Mouse (Mus musculus): ENCODE results near the gene Irf9. TPM values are rescaled to one million over a fixed set of nuclear protein-coding genes. Genes with fewer than 3 reads are reported as not detected.

Irf9 gene
- polyA plus RNA-seq, 1 experiment from 2014 or later, result 57.2 TPM

DNA sequence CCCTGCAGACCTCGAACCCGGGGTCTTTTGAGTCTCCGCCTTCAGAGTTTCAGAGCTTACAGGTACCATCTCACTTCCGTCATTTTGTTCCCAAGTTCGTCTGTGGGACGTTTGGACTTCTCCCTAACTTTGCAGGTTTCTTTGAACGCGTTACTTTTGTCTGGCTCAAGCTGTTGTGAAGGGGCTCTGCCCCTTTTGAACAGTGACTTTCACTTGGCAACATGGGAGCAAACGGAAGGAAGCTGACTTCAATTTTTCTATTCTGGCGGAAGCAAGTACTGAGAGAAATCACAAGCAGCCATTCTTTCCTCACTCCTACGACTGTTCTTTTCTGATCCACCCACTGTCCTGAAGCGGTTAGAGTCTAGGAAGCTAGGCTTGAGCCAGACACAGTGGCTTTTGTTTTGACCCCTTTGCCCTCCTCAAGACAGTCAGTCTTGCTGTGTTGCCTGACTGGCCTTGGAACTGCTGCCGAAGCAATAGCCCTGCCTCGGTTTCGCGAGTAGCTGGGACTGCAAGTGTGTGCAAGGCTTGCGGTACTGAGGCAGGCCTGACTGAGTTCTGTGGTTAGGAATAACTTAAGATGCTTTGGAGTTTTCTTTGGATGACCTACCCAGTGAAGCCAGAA is 41.0 kb downstream of the Irf9 start:
- Histone ChIP-seq H3K27ac (peak overlapping the region; percentile 75), H3K79me2 (ENCODE audit: inconsistent target) (peaks cover 63% of the 10 kb centered on the region), H3K4me3 (ENCODE audit: inconsistent target) (peak overlapping the region; percentile 89), H3K36me3 (ENCODE audit: inconsistent target) (peaks cover 22% of the 10 kb centered on the region)
- 10% methylated on average over 17 of the region's 17 CpGs for WGBS (ENCODE audit: missing documents)

DNA sequence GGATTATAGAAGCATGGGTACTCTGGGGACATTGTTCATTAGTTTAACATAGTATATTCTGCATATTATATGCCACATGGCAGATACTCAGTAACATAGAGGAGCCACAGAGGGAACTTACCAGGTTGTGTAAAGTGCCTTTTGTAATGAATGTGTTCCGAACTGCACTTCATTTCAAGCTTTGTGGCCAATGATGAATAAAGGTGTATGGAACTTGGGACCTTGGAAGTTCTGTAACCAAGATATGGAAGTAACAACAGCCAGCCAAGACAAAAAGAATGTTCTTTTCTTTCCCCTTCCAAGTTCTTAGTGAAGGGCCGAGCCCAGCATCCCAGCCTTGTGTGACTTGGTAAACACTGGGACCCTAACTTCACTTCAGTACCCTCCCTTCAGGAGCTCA is 46.5 kb downstream of the Irf9 start, which contains the start of gene Tssk4:
Gene Tssk4, plus strand, starts transcription at position 301 of the 400 bp plus-strand sequence.
- Histone ChIP-seq H3K4me3 (ENCODE audit: inconsistent target) (no peak within 1 kb of the TSS), H3K36me3 (ENCODE audit: inconsistent target) (no peaks in the 10 kb centered on the region), H3K79me2 (ENCODE audit: inconsistent target) (peaks cover 18% of the 10 kb centered on the region), H3K27ac (no peak within 1 kb of the TSS)
- 95% methylated on average over 2 of the region's 2 CpGs for WGBS (ENCODE audit: missing documents)

DNA sequence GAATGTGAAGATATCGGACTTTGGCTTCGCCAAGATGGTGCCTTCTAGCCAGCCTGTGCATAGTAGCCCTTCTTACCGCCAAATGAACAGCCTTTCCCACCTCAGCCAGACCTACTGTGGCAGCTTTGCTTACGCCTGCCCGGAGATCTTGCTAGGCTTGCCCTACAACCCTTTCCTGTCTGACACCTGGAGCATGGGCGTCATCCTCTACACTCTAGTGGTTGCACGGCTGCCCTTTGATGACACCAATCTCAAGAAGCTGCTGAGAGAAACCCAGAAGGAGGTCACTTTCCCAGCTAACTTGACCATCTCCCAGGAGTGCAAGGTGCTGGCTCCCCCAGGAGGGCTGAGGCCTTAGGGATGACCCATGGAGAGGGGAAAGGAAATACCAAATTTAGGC is 48.2 kb downstream of the Irf9 start:
- no peaks in the 10 kb centered on the region for H3K36me3 ChIP-seq (ENCODE audit: inconsistent target)
- H3K27ac ChIP-seq, result no peak overlapping the region
- H3K79me2 ChIP-seq (ENCODE audit: inconsistent target), result peaks cover 1% of the 10 kb centered on the region; the same call in 1 of the 2 replicates
- no peak overlapping the region for H3K4me3 ChIP-seq (ENCODE audit: inconsistent target)
- 92% methylated on average over 7 of the region's 7 CpGs for WGBS (ENCODE audit: missing documents)

DNA sequence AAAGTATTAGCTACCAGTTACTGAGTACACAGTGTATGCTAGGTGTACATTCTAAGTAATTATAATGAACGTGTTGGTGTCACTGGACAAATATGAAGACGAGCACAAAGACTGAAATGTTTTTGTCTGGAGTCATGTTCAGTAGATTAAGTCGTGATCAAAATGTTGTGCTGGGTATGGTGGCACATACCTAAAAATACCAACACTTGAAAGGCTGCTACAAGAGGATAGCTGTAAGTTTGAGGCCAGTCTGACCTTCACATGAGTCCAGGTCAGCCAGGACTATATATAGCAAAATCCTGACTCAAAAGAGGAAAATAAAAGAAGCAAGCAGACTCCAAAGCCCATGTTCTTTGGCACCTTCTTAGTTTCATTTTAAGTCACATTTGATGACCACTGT is 53.6 kb downstream of the Irf9 start:
- no peaks in the 10 kb centered on the region for H3K79me2 ChIP-seq (ENCODE audit: inconsistent target)
- H3K27ac ChIP-seq, result no peak overlapping the region
- 85% methylated on average over 3 of the region's 3 CpGs for WGBS (ENCODE audit: missing documents)
- 0 out of 2 replicates have a peak, but pooled peaks cover 12% of the 10 kb centered on the region for H3K36me3 ChIP-seq (ENCODE audit: inconsistent target)
- H3K4me3 ChIP-seq (ENCODE audit: inconsistent target), result no peak overlapping the region

DNA sequence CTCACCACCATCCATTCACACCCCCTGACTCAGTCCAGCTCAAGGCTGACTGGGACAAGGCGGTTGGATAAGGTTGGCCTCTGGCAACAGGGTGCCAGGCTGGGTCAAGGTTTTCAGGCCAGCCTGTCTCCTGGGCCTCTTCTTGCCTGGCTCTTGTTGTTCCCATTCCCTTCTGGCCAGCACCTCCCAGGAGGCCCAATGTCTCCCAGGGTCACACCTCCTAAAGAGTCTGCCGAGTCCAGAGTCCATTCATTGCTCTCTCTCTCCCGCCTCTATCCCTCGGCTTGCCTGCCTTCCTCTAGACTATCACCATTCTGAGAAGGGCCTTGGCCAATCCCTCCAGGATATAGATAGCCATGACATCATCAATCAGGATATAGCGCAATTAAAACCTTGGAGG is 54.6 kb downstream of the Irf9 start:
- Histone ChIP-seq H3K27ac (no peak overlapping the region), H3K4me3 (ENCODE audit: inconsistent target) (no peak overlapping the region), H3K36me3 (ENCODE audit: inconsistent target) (peaks cover 20% of the 10 kb centered on the region), H3K79me2 (ENCODE audit: inconsistent target) (no peaks in the 10 kb centered on the region)
- 96% methylated on average over 5 of the region's 5 CpGs for WGBS (ENCODE audit: missing documents)

Other genes with a start within 250 kb of the Irf9 start
- 25.0 to 28.5 TPM (median 26.3 TPM) in 3 replicates for gene Dhrs4, start 124.8 kb upstream of the Irf9 start, polyA plus RNA-seq (2018)
- 0.04 to 0.05 TPM in 2 of 3 replicates, not detected in the other for gene Carmil3, start 112.9 kb upstream of the Irf9 start, polyA plus RNA-seq (2018)
- gene Cpne6, start 93.1 kb upstream of the Irf9 start, polyA plus RNA-seq (2018), result not detected in 3 replicates
- not detected in 3 replicates for gene Nrl, start 78.6 kb upstream of the Irf9 start, polyA plus RNA-seq (2018)
- gene Pck2, start 63.3 kb upstream of the Irf9 start, polyA plus RNA-seq (2018), result 5.9 to 15.5 TPM (median 7.9 TPM) in 3 replicates
- 44.4 to 59.1 TPM (median 44.6 TPM) in 3 replicates for gene Dcaf11, start 43.6 kb upstream of the Irf9 start, polyA plus RNA-seq (2018)
- 0.86 TPM in 1 of 3 replicates, not detected in the others for gene A730061H03Rik, start 43.2 kb upstream of the Irf9 start, polyA plus RNA-seq (2018)
- not detected in 3 replicates for gene Fitm1, start 28.0 kb upstream of the Irf9 start, polyA plus RNA-seq (2018)
- 213 to 335 TPM (median 292 TPM) in 3 replicates for gene Psme1, start 25.4 kb upstream of the Irf9 start, polyA plus RNA-seq (2018)
- gene Emc9, start 18.3 kb upstream of the Irf9 start, polyA plus RNA-seq (2018), result 11.9 to 22.1 TPM (median 17.9 TPM) in 3 replicates
- 172 to 350 TPM (median 300 TPM) in 3 replicates for gene Psme2, start 12.5 kb upstream of the Irf9 start, polyA plus RNA-seq (2018)
- 16.3 to 31.6 TPM (median 19.7 TPM) in 3 replicates for gene Rnf31, start 11.9 kb upstream of the Irf9 start, polyA plus RNA-seq (2018)
- not detected in 3 replicates for gene Rec8, start 14.5 kb downstream of the Irf9 start, polyA plus RNA-seq (2018)
- 18.4 to 47.7 TPM (median 21.3 TPM) in 3 replicates for gene Ipo4, start 32.4 kb downstream of the Irf9 start, polyA plus RNA-seq (2018)
- gene Gm49378, start 34.3 kb downstream of the Irf9 start, polyA plus RNA-seq (2018), result 0.29 to 1.2 TPM (median 1.1 TPM) in 3 replicates
- gene Tm9sf1, start 40.2 kb downstream of the Irf9 start, polyA plus RNA-seq (2018), result 35.2 to 63.2 TPM (median 58.1 TPM) in 3 replicates
- 0.34 TPM in 1 of 3 replicates, not detected in the others for gene Tssk4, start 46.6 kb downstream of the Irf9 start, polyA plus RNA-seq (2018)
- gene Mdp1, start 56.9 kb downstream of the Irf9 start, polyA plus RNA-seq (2018), result 25.4 to 29.3 TPM (median 26.3 TPM) in 3 replicates
- gene Gmpr2, start 68.4 kb downstream of the Irf9 start, polyA plus RNA-seq (2018), result 27.4 to 36.4 TPM (median 34.4 TPM) in 3 replicates
- gene Nedd8, start 68.6 kb downstream of the Irf9 start, polyA plus RNA-seq (2018), result 136 to 262 TPM (median 187 TPM) in 3 replicates
- gene Tinf2, start 78.2 kb downstream of the Irf9 start, polyA plus RNA-seq (2018), result 9.0 to 10.5 TPM (median 10.4 TPM) in 3 replicates
- gene Tgm1, start 110.4 kb downstream of the Irf9 start, polyA plus RNA-seq (2018), result 1.2 to 4.3 TPM (median 3.6 TPM) in 3 replicates
- gene Rabggta, start 118.7 kb downstream of the Irf9 start, polyA plus RNA-seq (2018), result 7.5 to 16.7 TPM (median 12.4 TPM) in 3 replicates
- 63.5 to 108 TPM (median 106 TPM) in 3 replicates for gene Dhrs1, start 142.1 kb downstream of the Irf9 start, polyA plus RNA-seq (2018)
- gene Nop9, start 142.1 kb downstream of the Irf9 start, polyA plus RNA-seq (2018), result 9.3 to 22.6 TPM (median 12.9 TPM) in 3 replicates
- gene Cideb, start 154.9 kb downstream of the Irf9 start, polyA plus RNA-seq (2018), result 0.22 to 0.72 TPM (median 0.41 TPM) in 3 replicates
- 0.10 TPM in 1 of 3 replicates, not detected in the others for gene Ltb4r2, start 157.9 kb downstream of the Irf9 start, polyA plus RNA-seq (2018)
- gene Ltb4r1, start 162.4 kb downstream of the Irf9 start, polyA plus RNA-seq (2018), result 0.25 to 0.33 TPM (median 0.32 TPM) in 3 replicates
- gene Adcy4, start 180.5 kb downstream of the Irf9 start, polyA plus RNA-seq (2018), result 0.04 to 0.07 TPM in 2 of 3 replicates, not detected in the other
- gene Ripk3, start 185.3 kb downstream of the Irf9 start, polyA plus RNA-seq (2018), result 11.7 to 24.6 TPM (median 17.7 TPM) in 3 replicates
- not detected in 3 replicates for gene Nfatc4, start 219.6 kb downstream of the Irf9 start, polyA plus RNA-seq (2018)